Mouse (Mus musculus): ENCODE measurements around the gene Trub1. TPM values are rescaled to one million over a fixed set of nuclear protein-coding genes. Genes with fewer than 3 reads are reported as not detected.

The Trub1 gene
- polyA plus RNA-seq, 1 experiment: 1.8 TPM

- no peak overlapping the region for H3K27ac ChIP-seq (ENCODE audit: control insufficient read depth, insufficient read depth, low read depth, low read length)
- no peaks in the 10 kb centered on the region for H3K27me3 ChIP-seq (ENCODE audit: control insufficient read depth, insufficient read depth, low read length)
- no peaks in the 10 kb centered on the region for H3K4me1 ChIP-seq (ENCODE audit: control insufficient read depth, insufficient read depth, low read length)
- TF ChIP-seq CTCF (IDR thresholded peaks at IDR 0.05; ENCODE audit: control insufficient read depth, insufficient read depth, insufficient replicate concordance, low read depth, low read length) (no peak), POLR2A (IDR thresholded peaks at IDR 0.05; ENCODE audit: control insufficient read depth, low read depth, low read length) (no peak)
- no peaks in the 10 kb centered on the region for H3K36me3 ChIP-seq (ENCODE audit: control insufficient read depth, insufficient read depth, low read length)
- no peak overlapping the region for H3K4me3 ChIP-seq (ENCODE audit: control insufficient read depth, low read depth, low read length)
Observed at GRCm38 (mm10) chr19:57536512-57536911, 83.8 kb downstream of the Trub1 start.

GRCm38 (mm10) chr19:57537510-57538182 lies 84.9 kb downstream of the Trub1 start:
- Histone ChIP-seq H3K27me3 (ENCODE audit: control insufficient read depth, insufficient read depth, low read length) (no peaks in the 10 kb centered on the region), H3K27ac (ENCODE audit: control insufficient read depth, insufficient read depth, low read depth, low read length) (no peak overlapping the region), H3K4me1 (ENCODE audit: control insufficient read depth, insufficient read depth, low read length) (no peaks in the 10 kb centered on the region), H3K4me3 (ENCODE audit: control insufficient read depth, low read depth, low read length) (no peak overlapping the region), H3K36me3 (ENCODE audit: control insufficient read depth, insufficient read depth, low read length) (no peaks in the 10 kb centered on the region)
- TF ChIP-seq CTCF (IDR thresholded peaks at IDR 0.05; ENCODE audit: control insufficient read depth, insufficient read depth, insufficient replicate concordance, low read depth, low read length): no peak
- no peak for TF ChIP-seq POLR2A (IDR thresholded peaks at IDR 0.05; ENCODE audit: control insufficient read depth, low read depth, low read length)

GRCm38 (mm10) chr19:57540118-57540517 lies 87.4 kb downstream of the Trub1 start:
- Histone ChIP-seq H3K4me3 (ENCODE audit: control insufficient read depth, low read depth, low read length) (no peak overlapping the region), H3K27me3 (ENCODE audit: control insufficient read depth, insufficient read depth, low read length) (no peaks in the 10 kb centered on the region), H3K27ac (ENCODE audit: control insufficient read depth, insufficient read depth, low read depth, low read length) (no peak overlapping the region), H3K36me3 (ENCODE audit: control insufficient read depth, insufficient read depth, low read length) (no peaks in the 10 kb centered on the region), H3K4me1 (ENCODE audit: control insufficient read depth, insufficient read depth, low read length) (no peaks in the 10 kb centered on the region)
- TF ChIP-seq CTCF (IDR thresholded peaks at IDR 0.05; ENCODE audit: control insufficient read depth, insufficient read depth, insufficient replicate concordance, low read depth, low read length): no peak
- no peak for TF ChIP-seq POLR2A (IDR thresholded peaks at IDR 0.05; ENCODE audit: control insufficient read depth, low read depth, low read length)

Other genes with a start within 250 kb of the Trub1 start
- 3.0 and 4.1 TPM in 2 replicates for gene Ablim1, start 138.0 kb upstream of the Trub1 start, polyA plus RNA-seq (2012; rRNA removed)
- 12.3 and 13.7 TPM in 2 replicates for gene Fam160b1, start 92.2 kb upstream of the Trub1 start, polyA plus RNA-seq (2012; rRNA removed)
- 3.4 and 3.8 TPM in 2 replicates for gene Atrnl1, start 158.1 kb downstream of the Trub1 start, polyA plus RNA-seq (2012; rRNA removed)

Data from testis, adult 2 months (tissue).